Mouse (Mus musculus) liver, embryonic 15.5 days (tissue): ENCODE data around the gene Alox12. TPM values are rescaled to one million over a fixed set of nuclear protein-coding genes. Genes with fewer than 3 reads are reported as not detected.

Source experiments
- ATAC-seq: fragments of 200-750 bp; cut with Nextera tagmentation; 2 replicates; pipeline ENCODE4 v1.8.0; 2017; ENCODE audit warnings: moderate number of reproducible peaks, mild to moderate bottlenecking, moderate library complexity; ENCODE audit not compliant: insufficient read depth
- H3K27ac ChIP-seq: fragments of 300-500 bp; sonication (generic); replicated peaks from 2 replicates; pipeline ENCODE4 v1.5.1; 2015; ENCODE audit warnings: mild to moderate bottlenecking, inconsistent platforms
- H3K27me3 ChIP-seq: fragments of 300-500 bp; sonication (generic); 2 replicates; pipeline ENCODE4 v1.6.1; 2015; ENCODE audit warnings: mild to moderate bottlenecking, inconsistent platforms
- H3K36me3 ChIP-seq: fragments of 300-500 bp; sonication (generic); replicated peaks from 2 replicates; pipeline ENCODE4 v1.6.1; 2015; ENCODE audit warnings: moderate library complexity, mild to moderate bottlenecking, inconsistent platforms
- H3K4me1 ChIP-seq: fragments of 300-500 bp; sonication (generic); replicated peaks from 2 replicates; pipeline ENCODE4 v1.6.1; 2015; ENCODE audit warnings: inconsistent platforms
- H3K4me2 ChIP-seq: fragments of 300-500 bp; sonication (generic); 2 replicates; pipeline ENCODE4 v1.6.1; 2015; ENCODE audit warnings: moderate library complexity, mild to moderate bottlenecking, inconsistent platforms
- H3K4me3 ChIP-seq: fragments of 300-500 bp; sonication (generic); replicated peaks from 2 replicates; pipeline ENCODE4 v1.5.1; 2015; ENCODE audit warnings: mild to moderate bottlenecking, inconsistent platforms
- H3K9ac ChIP-seq: fragments of 300-500 bp; sonication (generic); 2 replicates; pipeline ENCODE4 v1.6.1; 2015; ENCODE audit warnings: moderate library complexity, mild to moderate bottlenecking, inconsistent platforms
- H3K9me3 ChIP-seq: fragments of 300-500 bp; sonication (generic); replicated peaks from 2 replicates; pipeline ENCODE4 v1.6.1; 2016; ENCODE audit warnings: inconsistent platforms
- WGBS: fragments of 180-500 bp; shearing (Covaris S2); methylation state at CpG from one replicate; pipeline ENCODE4 v1.1.7; 2015; ENCODE audit warnings: mixed read lengths; ENCODE audit not compliant: insufficient replicate concordance; 5-methylcytosine and 5-hydroxymethylcytosine counted together
- polyA plus RNA-seq: library from polyadenylated mRNA; unstranded; fragments of >200 nt; fragmentation: Nextera tagmentation; extraction: Ambion mirVana; gene quantifications from 2 replicates; pipeline ENCODE4 v1.2.1, GENCODE M21; 2015

Gene Alox12
- polyA plus RNA-seq, 1 experiment from 2014 or later: 13.8 TPM

DNA sequence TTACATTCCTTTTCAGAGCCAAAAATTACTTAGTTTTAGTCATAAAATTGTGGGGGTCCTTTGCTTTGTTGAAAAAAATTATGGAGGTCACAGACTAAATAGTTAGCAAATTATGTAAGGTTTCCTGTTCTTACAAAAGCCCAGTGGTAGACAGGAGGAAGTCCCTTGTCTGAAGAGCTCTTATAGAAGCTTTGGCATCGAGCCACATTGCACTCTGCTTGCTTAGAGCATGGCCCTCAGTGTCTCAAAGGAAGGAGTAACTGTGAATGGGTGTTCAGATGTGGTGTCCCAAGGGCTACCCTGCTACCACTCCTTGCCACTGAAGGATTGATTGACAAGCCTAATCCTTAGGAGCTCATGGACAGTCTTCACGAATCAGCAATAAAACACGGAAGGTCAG lies 25.3 kb upstream of the Alox12 start:
- WGBS: 31% methylated on average over 3 of the region's 3 CpGs
- Histone ChIP-seq H3K4me1 (no peaks in the 10 kb centered on the region), H3K4me3 (no peak overlapping the region), H3K36me3 (no peaks in the 10 kb centered on the region), H3K4me2 (no peak overlapping the region), H3K9ac (no peak overlapping the region), H3K27ac (no peak overlapping the region), H3K9me3 (no peaks in the 10 kb centered on the region), H3K27me3 (no peaks in the 10 kb centered on the region)
- no peak for ATAC-seq

DNA sequence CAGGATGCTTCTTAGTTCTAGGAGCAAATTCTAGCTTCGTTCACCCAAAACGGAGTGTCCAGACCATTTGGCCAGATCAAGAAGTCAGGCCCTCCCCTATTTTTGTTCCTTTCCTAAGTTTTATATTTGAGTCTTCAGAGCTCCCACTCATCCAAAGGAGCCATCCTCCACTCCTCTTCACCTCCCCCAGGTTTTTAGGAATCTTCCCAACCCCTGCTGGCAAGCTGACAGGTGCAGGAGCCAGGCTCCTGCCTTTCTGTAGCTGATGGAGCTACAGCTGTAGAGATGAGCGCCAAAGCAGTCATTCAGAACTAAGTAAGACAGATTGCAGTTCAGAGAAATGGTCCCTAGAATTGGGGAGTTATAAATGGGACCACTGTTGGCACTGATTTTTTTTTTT lies 23.8 kb upstream of the Alox12 start:
- Histone ChIP-seq H3K4me3 (no peak overlapping the region), H3K36me3 (no peaks in the 10 kb centered on the region), H3K4me2 (no peak overlapping the region), H3K27me3 (no peaks in the 10 kb centered on the region), H3K9me3 (no peaks in the 10 kb centered on the region), H3K4me1 (no peaks in the 10 kb centered on the region), H3K27ac (no peak overlapping the region), H3K9ac (no peak overlapping the region)
- 61% methylated on average over 3 of the region's 3 CpGs for WGBS
- ATAC-seq: no peak

- H3K4me1 ChIP-seq: no peaks in the 10 kb centered on the region
- no peak for ATAC-seq
Measured at GRCm38 (mm10) chr11:70271641-70272040, 16.5 kb upstream of the Alox12 start.

DNA sequence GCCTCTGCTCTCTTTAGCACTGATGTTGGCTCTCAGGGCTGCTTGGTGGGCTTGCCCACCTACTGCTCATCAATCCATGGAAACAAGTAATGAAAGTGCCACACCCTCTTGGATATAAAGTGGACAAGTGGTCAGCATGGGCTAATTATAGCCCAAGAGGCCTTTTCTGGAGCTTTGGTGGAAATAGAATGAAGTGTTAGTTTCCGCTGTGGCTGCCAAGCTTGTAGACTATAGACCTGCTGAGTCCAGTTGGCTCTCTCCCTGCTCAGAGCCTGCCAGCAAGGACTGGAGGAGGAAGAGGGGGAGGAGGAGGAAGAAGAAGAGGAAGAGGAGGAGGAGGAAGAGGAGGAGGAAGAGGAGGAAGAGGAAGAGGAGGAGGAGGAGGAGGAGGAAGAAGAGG lies 11.3 kb upstream of the Alox12 start:
- H3K9me3 ChIP-seq: no peaks in the 10 kb centered on the region
- no peak overlapping the region for H3K9ac ChIP-seq
- no peak overlapping the region for H3K4me3 ChIP-seq
- no peaks in the 10 kb centered on the region for H3K4me1 ChIP-seq
- no peak overlapping the region for H3K27ac ChIP-seq
- WGBS: 89% methylated on average over 1 of the region's 1 CpGs
- H3K4me2 ChIP-seq: no peak overlapping the region
- H3K27me3 ChIP-seq: no peaks in the 10 kb centered on the region; the same call in 1 of the 2 replicates
- H3K36me3 ChIP-seq: no peaks in the 10 kb centered on the region
- ATAC-seq: no peak

More at GRCm38 (mm10) chr11:70271641-70272040, 16.5 kb upstream of the Alox12 start:
- H3K9ac ChIP-seq: no peak overlapping the region
- H3K9me3 ChIP-seq: no peaks in the 10 kb centered on the region
- no peak overlapping the region for H3K27ac ChIP-seq
- no peak overlapping the region for H3K4me3 ChIP-seq
- WGBS: 65% methylated on average over 7 of the region's 7 CpGs
- no peak overlapping the region for H3K4me2 ChIP-seq
- H3K27me3 ChIP-seq: no peaks in the 10 kb centered on the region
- no peaks in the 10 kb centered on the region for H3K36me3 ChIP-seq

- WGBS: 48% methylated on average over 4 of the region's 4 CpGs
- no peak overlapping the region for H3K27ac ChIP-seq
Measured at GRCm38 (mm10) chr11:70265819-70266218, 10.7 kb upstream of the Alox12 start.

GRCm38 (mm10) chr11:70265252-70265651 lies 10.1 kb upstream of the Alox12 start:
- Histone ChIP-seq H3K9me3 (no peaks in the 10 kb centered on the region), H3K4me2 (no peak overlapping the region), H3K9ac (no peak overlapping the region), H3K27ac (no peak overlapping the region), H3K36me3 (no peaks in the 10 kb centered on the region), H3K4me3 (no peak overlapping the region), H3K4me1 (no peaks in the 10 kb centered on the region), H3K27me3 (peaks cover 4% of the 10 kb centered on the region; the same call in 1 of the 2 replicates)
- WGBS: 27% methylated on average over 3 of the region's 3 CpGs
- no peak for ATAC-seq

More at GRCm38 (mm10) chr11:70265819-70266218, 10.7 kb upstream of the Alox12 start:
- H3K4me2 ChIP-seq: no peak overlapping the region
- H3K4me1 ChIP-seq: no peaks in the 10 kb centered on the region
- ATAC-seq: no peak
- H3K4me3 ChIP-seq: no peak overlapping the region
- H3K9me3 ChIP-seq: no peaks in the 10 kb centered on the region
- H3K36me3 ChIP-seq: no peaks in the 10 kb centered on the region
- peaks cover 1% of the 10 kb centered on the region; the same call in 1 of the 2 replicates for H3K27me3 ChIP-seq
- no peak overlapping the region for H3K9ac ChIP-seq

GRCm38 (mm10) chr11:70259035-70259434 lies 3.9 kb upstream of the Alox12 start:
- Histone ChIP-seq H3K4me3 (no peak overlapping the region), H3K9me3 (no peaks in the 10 kb centered on the region), H3K4me2 (no peak overlapping the region), H3K27ac (no peak overlapping the region), H3K27me3 (peaks cover 38% of the 10 kb centered on the region), H3K9ac (no peak overlapping the region), H3K4me1 (peaks cover 11% of the 10 kb centered on the region), H3K36me3 (no peaks in the 10 kb centered on the region)
- no peak for ATAC-seq
- 77% methylated on average over 4 of the region's 4 CpGs for WGBS

GRCm38 (mm10) chr11:70254337-70254736 lies 816 bp downstream of the Alox12 start:
- H3K9me3 ChIP-seq: no peaks in the 10 kb centered on the region
- 5% methylated on average over 18 of the region's 18 CpGs for WGBS
- peak overlapping the region; percentile 46 for H3K4me2 ChIP-seq
- no peaks in the 10 kb centered on the region for H3K36me3 ChIP-seq
- no peak overlapping the region for H3K9ac ChIP-seq
- no peak for ATAC-seq
- H3K4me3 ChIP-seq: peak overlapping the region; percentile 18; the same call in 1 of the 2 replicates
- peaks cover 77% of the 10 kb centered on the region for H3K27me3 ChIP-seq
- H3K27ac ChIP-seq: no peak overlapping the region
- peaks cover 15% of the 10 kb centered on the region for H3K4me1 ChIP-seq

GRCm38 (mm10) chr11:70251853-70252252 lies 3.3 kb downstream of the Alox12 start:
- H3K27me3 ChIP-seq: peaks cover 73% of the 10 kb centered on the region
- WGBS: 47% methylated on average over 8 of the region's 8 CpGs
- H3K4me2 ChIP-seq: no peak overlapping the region
- no peak overlapping the region for H3K4me3 ChIP-seq
- peaks cover 15% of the 10 kb centered on the region for H3K4me1 ChIP-seq
- H3K36me3 ChIP-seq: no peaks in the 10 kb centered on the region
- no peak for ATAC-seq
- H3K9me3 ChIP-seq: no peaks in the 10 kb centered on the region
- no peak overlapping the region for H3K27ac ChIP-seq
- H3K9ac ChIP-seq: no peak overlapping the region

DNA sequence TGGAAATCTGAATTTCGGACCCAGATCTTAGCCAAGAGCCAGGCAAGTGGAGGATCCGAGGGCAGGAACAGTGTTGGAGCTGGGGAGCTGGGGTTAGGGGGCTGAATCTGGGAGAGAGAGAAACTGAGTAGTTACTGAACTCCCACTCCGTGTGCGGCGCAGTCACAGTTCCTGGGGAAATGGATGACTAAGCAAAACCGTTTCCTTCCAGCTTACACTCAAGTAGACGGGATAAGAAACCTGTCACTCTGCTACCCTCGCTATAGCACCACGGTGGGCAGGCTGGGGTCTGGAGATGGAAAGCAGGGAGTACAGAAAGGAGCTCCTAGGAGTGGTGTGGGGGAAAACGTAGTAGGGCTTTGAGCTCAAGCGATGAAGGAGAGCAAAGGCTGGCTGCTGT lies 5.0 kb downstream of the Alox12 start:
- H3K36me3 ChIP-seq: no peaks in the 10 kb centered on the region
- WGBS: 21% methylated on average over 11 of the region's 11 CpGs
- no peak overlapping the region for H3K27ac ChIP-seq
- peaks cover 66% of the 10 kb centered on the region for H3K27me3 ChIP-seq
- H3K4me3 ChIP-seq: no peak overlapping the region
- ATAC-seq: no peak
- peaks cover 12% of the 10 kb centered on the region for H3K4me1 ChIP-seq
- H3K9ac ChIP-seq: no peak overlapping the region
- no peak overlapping the region for H3K4me2 ChIP-seq
- H3K9me3 ChIP-seq: no peaks in the 10 kb centered on the region

GRCm38 (mm10) chr11:70247136-70247845 lies 7.9 kb downstream of the Alox12 start:
- Histone ChIP-seq H3K27ac (no peak overlapping the region), H3K9ac (no peak overlapping the region), H3K9me3 (no peaks in the 10 kb centered on the region), H3K4me1 (0 out of 2 replicates have a peak, but pooled peaks cover 4% of the 10 kb centered on the region), H3K4me2 (no peak overlapping the region), H3K36me3 (no peaks in the 10 kb centered on the region), H3K27me3 (peaks cover 45% of the 10 kb centered on the region), H3K4me3 (no peak overlapping the region)
- no peak for ATAC-seq
- WGBS: 36% methylated on average over 9 of the region's 9 CpGs

GRCm38 (mm10) chr11:70242591-70242990 lies 12.6 kb downstream of the Alox12 start:
- ATAC-seq: no peak
- Histone ChIP-seq H3K27me3 (peaks cover 16% of the 10 kb centered on the region), H3K4me2 (no peak overlapping the region), H3K9ac (no peak overlapping the region), H3K4me3 (no peak overlapping the region), H3K36me3 (no peaks in the 10 kb centered on the region), H3K27ac (no peak overlapping the region), H3K9me3 (no peaks in the 10 kb centered on the region), H3K4me1 (peaks cover 20% of the 10 kb centered on the region)
- 52% methylated on average over 11 of the region's 11 CpGs for WGBS
